Mouse (Mus musculus) olfactory bulb, adult 2 months (tissue): ENCODE measurements around the gene Fbln2.

Experiments used
- CTCF ChIP-seq: fragments of 200-500 bp; IDR thresholded peaks from 2 replicates; pipeline ENCODE4 v1.5.1; 2012; ENCODE audit warnings: low read depth, mild to moderate bottlenecking, low read length, moderate library complexity; ENCODE audit not compliant: insufficient read depth
- POLR2A ChIP-seq: fragments of 200-500 bp; IDR thresholded peaks from 2 replicates; pipeline ENCODE4 v1.6.1; 2012; ENCODE audit warnings: mild to moderate bottlenecking, low read depth, low read length, moderate library complexity; ENCODE audit not compliant: insufficient read depth

DNA sequence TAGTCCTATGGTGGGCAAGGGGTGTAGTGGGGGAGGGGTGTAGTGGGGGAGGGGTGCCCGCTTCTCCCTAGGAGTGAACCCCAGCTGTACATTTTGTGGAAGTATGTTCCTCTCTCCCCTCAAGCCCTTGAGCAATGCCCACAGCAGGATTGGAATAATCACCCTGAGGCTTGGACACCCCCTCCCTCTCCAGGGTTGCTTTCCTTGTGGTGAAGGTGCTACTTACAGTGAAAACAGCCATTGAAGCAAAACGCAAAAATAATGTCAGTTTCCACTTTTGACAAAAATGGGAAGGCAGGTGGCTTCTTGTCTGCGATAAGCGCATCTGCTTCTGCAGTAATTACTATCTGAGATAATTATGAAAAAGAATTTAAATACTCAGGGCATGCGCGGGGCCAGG lies 75.4 kb downstream of the Fbln2 start:
- TF ChIP-seq CTCF: no peak
- TF ChIP-seq POLR2A: no peak
